Mouse (Mus musculus) common myeloid progenitor, adult 5-6 weeks (primary cell): ENCODE results near the gene Jade1. TPM values are rescaled to one million over a fixed set of nuclear protein-coding genes. Genes with fewer than 3 reads are reported as not detected.

Experiments used
- ATAC-seq: replicated peaks from 2 replicates; pipeline ENCODE4 v1.8.0; 2016; ENCODE audit warnings: low read depth, mild to moderate bottlenecking, moderate TSS enrichment, inconsistent platforms; ENCODE audit not compliant: poor library complexity, severe bottlenecking
- total RNA-seq: library from RNA; stranded (forward); fragments of 200-1000, 187-1606 nt; gene quantifications from 2 replicates; pipeline ENCODE4 v1.2.3, GENCODE M21; 2017

Gene Jade1
- total RNA-seq, 1 experiment from 2014 or later = 39.4 TPM

DNA sequence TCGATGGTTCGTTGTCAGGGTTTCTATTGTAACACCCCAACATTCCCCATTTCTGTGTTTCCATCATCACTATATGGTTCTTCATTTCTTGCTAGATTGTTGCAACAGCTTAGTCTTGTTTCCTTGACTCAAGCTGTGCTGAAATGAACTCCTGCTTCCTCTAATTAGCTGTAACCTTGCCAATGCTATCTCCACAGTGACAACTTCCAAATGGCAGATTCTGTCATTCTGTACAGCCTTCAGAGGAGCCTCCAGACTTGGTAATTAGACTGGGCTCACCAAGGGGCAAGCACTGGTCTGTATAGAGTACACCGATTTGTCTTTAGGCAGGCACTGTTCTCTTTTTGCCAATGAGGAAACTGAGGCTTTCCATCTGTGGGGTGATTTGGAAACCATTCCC is 63.0 kb downstream of the Jade1 start:
- ATAC-seq = no peak

DNA sequence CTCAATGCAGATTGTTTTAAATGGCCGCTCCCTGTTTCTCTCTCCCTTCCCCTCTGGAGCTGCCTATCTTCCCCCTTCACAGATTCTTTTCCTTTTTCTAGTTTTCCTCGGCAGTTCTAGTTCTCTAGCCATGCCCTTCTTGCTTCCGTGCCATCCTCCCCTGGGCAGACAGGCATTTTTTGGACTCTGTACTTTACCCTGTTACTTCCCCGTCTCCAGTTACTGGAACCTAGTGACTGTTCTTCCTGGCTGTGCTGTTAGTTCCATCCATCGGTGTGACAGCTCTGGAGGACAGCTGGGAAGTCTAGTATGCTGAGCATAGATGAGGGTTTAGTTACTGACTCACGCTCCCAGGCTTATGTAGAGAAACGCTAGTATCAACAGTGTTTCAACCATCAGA is 65.4 kb downstream of the Jade1 start:
- no peak for ATAC-seq

- no peak for ATAC-seq
Measured at GRCm38 (mm10) chr3:41655642-41656041, 100.1 kb downstream of the Jade1 start.

Other genes starting within 250 kb of the Jade1 start
- 33.1 and 41.7 TPM in 2 replicates for gene Sclt1, start 186.8 kb downstream of the Jade1 start, total RNA-seq
- 16.5 and 19.2 TPM in 2 replicates for gene D3Ertd751e, start 186.9 kb downstream of the Jade1 start, total RNA-seq